29 mouse cellular contexts compared by ENCODE assay signal in the genomic region with DNA sequence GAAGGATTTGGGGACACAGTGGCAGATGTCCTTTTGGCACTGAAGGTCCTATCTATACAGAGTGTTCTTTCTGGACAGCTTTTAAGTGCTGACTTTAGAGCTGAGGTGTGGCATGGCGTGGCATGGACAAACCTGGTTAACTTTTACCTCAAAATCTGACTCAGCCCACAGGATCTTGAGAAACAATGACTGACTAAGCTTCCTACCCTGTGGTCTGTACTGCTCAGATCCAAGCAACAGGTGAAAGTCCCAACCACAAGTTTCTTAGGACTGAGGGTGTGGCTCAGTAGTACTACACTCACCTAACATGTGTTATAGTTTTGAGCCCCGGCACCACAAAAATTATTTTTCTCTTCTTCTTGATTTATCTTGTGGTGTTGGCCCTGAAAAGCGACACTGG.
DNase-seq lines count a peak whose midpoint lies in the region; ATAC-seq and TF ChIP-seq lines count a peak whose summit lies in the region.
"Had no signal": no experiment of that assay in that cellular context is flagged by ENCODE, and none has a peak within 500 bp of the region (broad histone marks: within the 10 kb centered on the region; RNA-seq: fewer than 3 reads in every experiment).

No protein-coding gene starts in this region.

- H3K9ac ChIP-seq in kidney, embryonic 16.5 days (replicated peaks; ENCODE audit: low read length), result no peak overlapping the region
- H3K9ac ChIP-seq: embryonic facial prominence, embryonic 12.5 days; heart, embryonic 15.5 days; hindbrain, embryonic 14.5 days; liver, embryonic 14.5 days had no signal

- WGBS in kidney, embryonic 16.5 days, result 86% methylated on average over 3 of the region's 3 CpGs

- no peaks in the 10 kb centered on the region for H3K9me3 ChIP-seq in kidney, embryonic 16.5 days (ENCODE audit: low read length)
- H3K9me3 ChIP-seq: embryonic facial prominence, embryonic 12.5 days; heart, embryonic 10.5 days; heart, embryonic 15.5 days; midbrain, embryonic 10.5 days had no signal

- intact Hi-C loops in gastrocnemius, postnatal 14 days (cut with DNase I; ENCODE audit: low total_unique reads), result no loop called here

- ATAC-seq in kidney, embryonic 16.5 days (ENCODE audit: low FRiP score, low TSS enrichment), result no peak
- ATAC-seq in Patski, result peak; percentile 57
- ATAC-seq: forebrain, embryonic 14.5 days had no signal

- H3K4me2 ChIP-seq in kidney, embryonic 16.5 days (replicated peaks; ENCODE audit: low read depth, low read length), result no peak overlapping the region
- H3K4me2 ChIP-seq: embryonic facial prominence, embryonic 12.5 days; heart, embryonic 15.5 days; hindbrain, embryonic 14.5 days had no signal

- POLR2A ChIA-PET in Patski (lab: Charles Lee), result no interaction called here

- H3K27me3 ChIP-seq in kidney, embryonic 16.5 days (ENCODE audit: insufficient read depth, low read length), result no peaks in the 10 kb centered on the region
- H3K27me3 ChIP-seq in Patski, result no peaks in the 10 kb centered on the region
- H3K27me3 ChIP-seq: CH12.LX; embryonic facial prominence, embryonic 12.5 days; heart, embryonic 15.5 days had no signal

- H3K36me3 ChIP-seq in kidney, embryonic 16.5 days (ENCODE audit: insufficient read depth, low read length), result no peaks in the 10 kb centered on the region
- H3K36me3 ChIP-seq: embryonic facial prominence, embryonic 12.5 days; heart, embryonic 10.5 days; heart, embryonic 15.5 days; midbrain, embryonic 10.5 days had no signal

- CTCF ChIA-PET in Patski (lab: Charles Lee), result interaction anchor here (0.9 kb wide), 1 partner anchor 93 kb away, joined by 3 read pairs; no protein-coding TSS in a partner anchor

- in situ Hi-C loops in Patski (cut with MboI; ENCODE audit: low pct_unique_long_range_greater_than_20kb), result no loop called here

- no peak for TF ChIP-seq CTCF in Patski (IDR thresholded peaks at IDR 0.05)

- no peak overlapping the region for H3K4me3 ChIP-seq in kidney, embryonic 16.5 days (ENCODE audit: low read length)
- H3K4me3 ChIP-seq: embryonic facial prominence, embryonic 12.5 days; heart, embryonic 10.5 days; heart, embryonic 15.5 days; midbrain, embryonic 10.5 days had no signal

- DNase-seq in kidney, adult 9 months, result peak; percentile 72
- DNase-seq in 3T3-L1 (ENCODE audit: low read depth, low spot score) (peak; percentile 10), Patski (ENCODE audit: low read depth, low spot score) (peak; percentile 27)
- peak; percentile 37 to 62 for DNase-seq in kidney, postnatal 36 days
- no peak for DNase-seq in gastrocnemius, postnatal 14 days
- DNase-seq in natural killer cell, adult 2 months (ENCODE audit: low spot score in 2 of 2), result no peak
- DNase-seq in lung, postnatal 10 days, result no peak
- DNase-seq: adrenal gland, postnatal 14 days; cerebellum, adult 11 months; cerebellum, adult 9-10 months; embryo, embryonic 11 days; gastrocnemius, postnatal 25 days; heart, adult 11 months; liver; lung, adult 2 months; lung, postnatal 14 days; retina, postnatal 1 day; right cerebral cortex, postnatal 14 days; thymus, adult 18-20 months; thymus, postnatal 25 days had no signal

- H3K4me1 ChIP-seq in kidney, embryonic 16.5 days (ENCODE audit: insufficient read depth, low read length), result no peaks in the 10 kb centered on the region
- H3K4me1 ChIP-seq: embryonic facial prominence, embryonic 12.5 days; heart, embryonic 15.5 days had no signal

- no peak overlapping the region for H3K27ac ChIP-seq in kidney, embryonic 16.5 days (ENCODE audit: low read length)
- H3K27ac ChIP-seq: embryonic facial prominence, embryonic 12.5 days; heart, embryonic 10.5 days; heart, embryonic 15.5 days; hindbrain, embryonic 14.5 days; liver, embryonic 14.5 days; midbrain, embryonic 10.5 days had no signal

Comparison
In these comparisons a context has a peak if more than half of its experiments do, and no peak if none do; other contexts are left out.
1. DNase-seq: peak in kidney, adult 9 months (single experiment), 3T3-L1 (single experiment), Patski (single experiment) and kidney, postnatal 36 days (2 of 2); none in gastrocnemius, postnatal 14 days (single experiment), natural killer cell, adult 2 months (0 of 2) and lung, postnatal 10 days (single experiment).